Mouse (Mus musculus): ENCODE data around the gene Fmnl2.

Gene Fmnl2

DNA sequence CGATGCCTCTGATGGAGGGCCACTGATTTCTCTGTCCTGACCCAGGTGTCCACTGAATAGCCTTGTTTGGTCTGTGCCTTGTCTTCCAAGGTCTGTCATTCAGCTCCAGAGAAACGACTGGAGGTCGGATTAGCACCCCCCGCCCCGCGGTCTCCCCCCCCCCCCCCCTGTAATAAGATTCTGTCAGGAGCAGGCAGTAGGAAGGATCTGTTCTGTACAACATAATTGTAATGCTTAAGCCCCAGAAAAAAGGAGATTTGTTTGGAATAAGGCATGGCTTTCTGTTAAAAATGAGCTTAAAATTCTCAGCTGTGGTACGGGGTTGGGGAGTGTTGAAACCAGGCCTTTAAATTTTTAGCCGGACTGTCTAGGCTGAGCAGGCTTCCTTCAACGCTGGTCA lies 181.1 kb downstream of the Fmnl2 start:
- no peak for DNase-seq (ENCODE audit: extremely low spot score)

DNA sequence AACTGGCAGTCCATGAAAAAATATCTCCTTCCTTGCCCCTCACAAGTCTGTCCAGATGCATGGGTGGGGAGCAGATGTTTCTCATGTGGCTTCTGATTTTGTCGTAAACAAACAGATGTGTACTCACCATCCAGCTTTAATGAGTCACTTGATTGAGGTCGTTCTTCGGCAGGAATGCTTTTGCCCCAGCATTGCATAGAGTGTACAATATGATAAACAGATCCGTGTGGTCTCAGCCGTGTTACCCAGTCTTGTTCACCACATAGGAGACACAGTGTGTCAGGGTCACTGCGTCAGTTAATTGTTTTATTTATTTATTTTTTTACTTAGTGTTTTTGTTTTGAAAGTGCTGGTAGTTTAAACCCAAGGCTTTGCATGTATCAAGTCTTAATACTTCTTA lies 189.4 kb downstream of the Fmnl2 start:
- no peak for DNase-seq (ENCODE audit: extremely low spot score)

DNA sequence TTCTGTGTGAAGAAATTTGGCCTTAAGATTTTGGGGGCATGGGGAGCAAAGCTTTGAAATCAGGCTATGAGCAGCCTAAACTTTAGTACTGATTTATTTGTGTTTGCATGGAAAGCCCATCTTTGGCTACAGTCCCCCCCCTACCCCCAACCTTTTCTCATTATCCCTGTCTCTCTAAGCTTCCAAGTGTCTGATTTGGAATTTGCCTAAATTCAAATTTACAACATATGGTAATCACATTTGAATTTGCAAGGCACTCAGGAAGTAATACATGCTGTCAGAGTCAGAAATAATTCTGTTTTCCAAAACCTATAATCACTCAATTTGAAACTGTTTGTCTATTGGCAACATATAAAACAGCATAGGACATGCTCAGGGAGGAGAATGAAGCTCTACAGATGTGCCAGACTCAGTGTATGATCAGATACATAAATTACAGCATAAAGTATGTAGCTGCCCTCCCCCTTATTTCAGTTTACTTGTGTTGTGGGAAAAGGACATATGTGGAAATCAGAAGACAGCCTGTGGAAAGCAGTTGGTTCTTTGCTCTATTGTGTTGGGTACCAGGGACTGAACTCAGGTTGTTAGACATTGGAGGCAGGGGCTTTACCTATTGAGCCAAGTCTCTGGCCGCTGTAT lies 190.2 kb downstream of the Fmnl2 start:
- DNase-seq (ENCODE audit: extremely low spot score): no peak

DNA sequence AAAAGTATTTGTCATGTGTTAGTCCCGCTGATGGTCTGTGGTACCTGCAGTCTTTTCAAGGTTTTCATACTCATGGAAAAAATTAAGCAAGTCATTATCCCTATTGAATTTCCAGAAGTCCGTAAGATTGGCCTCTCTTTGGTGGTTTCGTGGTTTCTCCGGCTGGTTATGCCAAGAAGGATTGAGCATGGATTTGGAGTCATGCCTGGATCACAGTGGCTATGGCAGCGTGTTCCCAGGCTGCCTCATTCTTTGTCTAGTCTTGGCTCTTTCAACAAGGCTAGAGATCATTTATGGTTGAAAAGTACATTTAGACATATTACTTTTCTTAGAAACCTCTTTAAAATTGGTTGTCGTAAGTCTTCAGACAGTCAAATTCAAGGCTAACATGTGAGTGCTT lies 192.7 kb downstream of the Fmnl2 start:
- DNase-seq (ENCODE audit: extremely low spot score): no peak

DNA sequence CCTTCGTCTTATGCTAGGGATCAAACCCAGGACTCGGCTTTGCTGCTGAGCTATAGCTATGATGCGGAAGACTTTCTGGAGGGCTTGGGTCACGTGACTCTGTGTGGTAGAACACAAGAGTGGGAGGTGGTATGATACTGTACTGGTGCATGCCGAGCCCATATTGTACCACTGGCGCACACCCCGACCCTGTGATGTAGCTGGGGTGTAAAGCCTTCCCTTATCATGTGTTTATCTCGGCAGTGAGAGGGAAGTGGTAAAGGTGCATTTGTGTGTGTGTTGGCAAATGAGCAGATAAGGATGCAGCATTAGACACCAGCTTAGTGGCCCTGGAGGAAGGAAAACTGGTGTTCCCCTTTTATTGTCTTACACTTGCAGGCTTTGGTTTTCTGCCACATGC lies 193.8 kb downstream of the Fmnl2 start:
- DNase-seq (ENCODE audit: extremely low spot score): no peak

DNA sequence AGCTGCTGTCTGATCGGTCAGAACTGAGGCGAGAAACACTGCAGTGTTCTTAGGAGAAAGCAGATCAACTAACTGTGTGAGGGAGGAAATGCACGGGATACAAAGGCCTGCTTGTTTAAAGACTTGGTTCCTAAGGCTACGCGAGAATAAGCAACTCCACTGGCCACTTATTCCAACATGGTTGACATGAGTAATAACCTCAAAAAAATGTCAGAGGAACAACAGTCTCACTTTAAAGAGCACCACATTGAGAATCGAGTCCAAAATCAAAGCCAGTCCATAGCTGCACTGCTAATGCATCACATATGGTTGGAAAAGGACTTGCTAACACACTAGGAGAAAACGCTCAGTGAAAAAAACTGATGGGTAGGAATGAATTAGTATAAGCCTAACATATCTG lies 196.1 kb downstream of the Fmnl2 start:
- DNase-seq (ENCODE audit: extremely low spot score): no peak

DNA sequence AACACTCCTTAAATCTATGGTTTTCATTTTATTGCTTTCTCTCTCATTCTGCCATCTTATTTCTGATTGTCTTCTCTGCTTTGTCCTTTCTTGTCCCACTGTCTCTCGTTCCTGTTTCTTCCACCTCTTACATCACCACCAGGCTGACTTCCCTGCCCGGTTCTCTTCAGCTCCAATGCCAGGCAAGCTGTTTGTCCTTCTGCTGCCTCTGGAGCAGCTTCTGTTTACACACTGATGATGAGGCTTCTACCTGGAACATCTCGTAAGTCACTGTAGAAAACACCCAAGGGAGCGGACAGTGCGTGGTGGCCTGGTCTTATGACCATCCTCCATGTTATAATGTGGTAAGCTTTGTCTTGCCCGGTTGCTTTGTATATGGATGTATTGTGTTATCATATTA lies 198.9 kb downstream of the Fmnl2 start:
- DNase-seq (ENCODE audit: extremely low spot score): no peak

DNA sequence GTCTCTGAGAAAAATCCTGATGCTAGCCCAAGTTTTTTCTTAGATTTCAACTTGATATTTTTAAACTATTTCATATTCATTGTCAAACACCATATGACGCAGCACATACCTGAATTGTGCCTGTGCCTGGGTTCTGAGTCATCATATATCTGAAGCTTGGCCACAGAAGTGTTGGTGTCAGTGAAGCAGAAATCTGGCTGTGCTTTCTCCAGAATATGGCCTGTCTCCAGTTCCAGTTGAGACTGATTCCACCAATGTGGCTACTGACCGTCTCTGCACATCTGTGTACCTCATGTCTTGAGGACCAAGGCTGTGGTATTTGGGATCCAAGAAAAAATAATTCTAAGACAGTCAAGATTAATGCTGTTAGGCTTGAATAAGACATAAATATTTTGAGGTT lies 199.6 kb downstream of the Fmnl2 start:
- no peak for DNase-seq (ENCODE audit: extremely low spot score)

DNA sequence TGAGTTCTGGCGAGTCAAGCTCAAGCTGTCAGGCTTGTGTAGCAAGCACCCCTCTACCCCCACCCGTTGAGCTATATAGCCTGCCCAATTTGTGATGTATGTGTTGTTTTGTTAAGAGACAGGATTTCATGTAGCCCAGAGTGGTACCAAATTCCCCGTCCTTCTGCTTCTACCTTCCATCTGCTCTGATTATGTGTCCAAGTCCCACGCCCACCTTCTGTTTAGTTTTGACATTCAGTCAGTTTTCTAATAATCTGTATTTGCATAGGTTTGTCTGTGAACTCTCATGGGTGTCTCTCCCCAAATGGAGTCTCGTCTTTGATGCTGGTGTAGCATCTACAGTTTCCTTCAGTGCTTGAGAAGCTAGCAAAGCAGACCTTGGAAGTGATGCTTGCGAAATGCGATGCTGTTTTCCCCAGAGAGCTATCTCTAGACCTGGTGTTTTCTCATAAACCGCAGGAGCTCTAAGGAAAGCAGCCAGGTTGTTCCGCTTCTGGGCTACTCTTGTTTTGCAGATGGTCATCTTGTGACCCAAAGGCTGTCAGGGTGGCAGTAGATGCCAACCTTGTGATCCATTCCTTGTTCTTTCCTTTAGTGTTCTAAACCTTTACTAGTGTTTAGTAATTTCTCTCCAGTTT lies 203.8 kb downstream of the Fmnl2 start:
- DNase-seq (ENCODE audit: extremely low spot score): no peak

DNA sequence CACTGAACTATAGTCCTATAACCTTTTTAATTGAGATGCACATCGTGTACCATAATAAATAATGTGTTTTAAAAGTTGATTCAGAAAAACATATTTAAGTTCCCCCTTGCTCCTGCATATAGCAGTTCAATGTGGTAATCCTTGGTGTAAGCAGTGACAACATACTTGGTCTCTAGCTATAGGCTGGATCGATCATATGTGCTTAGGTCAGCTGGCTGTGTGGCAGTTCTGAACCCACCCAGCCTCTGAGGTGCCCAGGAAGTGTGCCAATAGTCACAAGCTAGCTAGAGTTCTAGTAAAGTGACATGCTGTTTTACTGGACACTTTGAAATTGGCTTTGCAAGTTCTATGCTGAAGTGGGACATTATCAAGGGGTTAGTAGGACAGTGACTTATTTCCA lies 209.3 kb downstream of the Fmnl2 start:
- no peak for DNase-seq (ENCODE audit: extremely low spot score)

DNA sequence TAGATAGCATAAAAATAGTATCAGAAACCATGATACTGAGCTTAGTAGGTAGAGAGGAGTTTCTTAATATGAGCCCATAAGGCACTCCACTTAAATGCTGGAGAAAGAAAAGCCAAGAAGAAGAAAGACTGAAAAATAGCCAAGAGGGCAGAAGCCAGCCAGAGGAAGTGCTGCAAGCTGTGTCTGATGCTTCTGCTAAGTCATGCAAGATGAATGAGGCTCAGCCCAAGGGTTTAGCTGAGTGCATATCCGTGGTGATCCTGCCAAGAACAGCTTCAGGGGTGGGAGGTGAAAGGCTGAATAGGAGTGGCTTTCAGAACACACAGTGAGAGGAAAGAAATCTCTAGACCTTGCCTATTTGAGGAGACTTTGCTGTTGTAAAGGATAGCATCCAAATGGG lies 212.9 kb downstream of the Fmnl2 start:
- no peak for DNase-seq (ENCODE audit: extremely low spot score)

DNA sequence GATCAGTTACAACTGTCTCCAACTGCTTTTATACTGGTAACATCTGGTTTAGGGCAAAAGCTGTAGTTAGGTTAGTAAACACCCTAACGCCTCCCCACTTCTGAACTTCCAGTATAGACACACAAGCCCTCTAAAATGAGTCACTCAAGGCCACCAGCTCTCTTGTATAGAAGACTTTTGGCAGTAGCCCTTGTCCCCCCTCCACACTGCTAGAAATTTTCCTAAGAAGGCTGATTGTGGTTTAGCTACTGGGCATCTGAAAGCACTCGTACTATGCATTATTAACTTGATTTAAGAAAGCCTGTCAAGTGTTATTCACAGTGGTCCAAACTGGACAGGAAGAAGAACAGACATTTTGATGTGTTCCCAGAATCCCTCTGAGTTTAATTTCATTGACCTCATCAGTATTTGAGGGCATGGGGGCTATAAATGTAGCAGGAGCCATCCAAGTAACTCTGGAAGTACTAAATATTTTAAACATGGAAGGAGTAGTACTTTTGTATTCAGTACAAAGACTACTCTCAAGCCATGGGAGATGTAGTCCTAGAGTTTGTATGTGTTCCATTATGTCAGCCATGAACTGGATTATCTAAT lies 222.1 kb downstream of the Fmnl2 start:
- no peak for DNase-seq (ENCODE audit: extremely low spot score)

DNA sequence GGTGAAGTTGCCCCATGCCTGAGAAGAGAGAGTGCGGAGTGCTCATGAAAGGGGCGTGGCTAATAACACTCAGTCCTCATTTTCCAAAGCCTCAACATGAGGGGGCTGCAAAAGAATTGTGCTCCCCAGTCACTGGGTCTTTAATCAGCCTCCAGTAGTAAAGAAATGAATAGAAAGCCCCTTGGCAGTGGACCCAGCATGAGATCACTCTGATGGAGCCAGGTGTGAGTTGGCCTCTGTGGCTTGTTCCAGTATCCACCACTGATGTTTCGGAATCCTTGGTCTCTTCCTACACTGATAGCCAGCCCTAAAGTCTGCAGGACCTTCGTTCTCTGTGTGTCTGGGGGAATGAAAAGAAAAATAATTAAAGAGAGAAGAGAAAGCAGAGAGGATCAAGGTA lies 224.4 kb downstream of the Fmnl2 start:
- no peak for DNase-seq (ENCODE audit: extremely low spot score)

DNA sequence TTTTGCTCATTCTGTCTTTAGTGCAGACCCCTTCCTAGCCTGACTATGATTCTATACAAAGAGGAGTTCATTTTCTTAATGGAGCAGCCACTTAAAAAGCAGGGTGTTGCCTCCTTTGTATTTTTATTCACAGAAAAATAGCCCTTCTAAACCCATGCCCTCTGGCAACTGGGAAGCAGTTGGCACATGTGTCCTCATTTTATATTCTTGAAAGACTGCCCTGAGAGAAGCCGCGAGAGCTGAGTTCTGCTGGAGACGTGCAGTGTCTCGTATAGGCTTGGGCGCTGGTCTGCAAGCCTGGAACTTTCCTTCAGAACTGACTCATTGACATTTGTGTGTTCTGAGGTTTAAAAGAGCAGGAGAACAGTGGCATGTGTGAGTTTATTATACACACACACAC lies 224.8 kb downstream of the Fmnl2 start:
- no peak for DNase-seq (ENCODE audit: extremely low spot score)

DNA sequence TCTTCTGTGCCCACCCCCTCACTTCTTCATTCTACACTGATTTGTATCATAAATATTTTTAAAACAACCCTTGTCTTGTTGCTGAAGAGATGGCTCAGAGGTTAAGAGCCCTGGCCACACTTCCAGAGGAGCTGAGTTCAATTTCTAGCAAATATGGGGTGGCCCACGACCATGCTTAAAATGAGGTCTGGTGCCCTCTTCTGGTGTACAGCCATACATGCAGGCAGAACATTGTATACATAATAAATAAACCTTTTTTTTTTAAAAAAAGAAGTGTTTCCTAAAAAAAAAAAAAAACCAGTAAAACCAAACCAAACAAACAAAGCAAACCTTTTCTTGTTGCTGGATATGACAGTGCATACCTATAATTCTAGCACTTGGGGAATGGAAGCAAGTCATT lies 225.6 kb downstream of the Fmnl2 start:
- peak; percentile 10 for DNase-seq (ENCODE audit: extremely low spot score)

DNA sequence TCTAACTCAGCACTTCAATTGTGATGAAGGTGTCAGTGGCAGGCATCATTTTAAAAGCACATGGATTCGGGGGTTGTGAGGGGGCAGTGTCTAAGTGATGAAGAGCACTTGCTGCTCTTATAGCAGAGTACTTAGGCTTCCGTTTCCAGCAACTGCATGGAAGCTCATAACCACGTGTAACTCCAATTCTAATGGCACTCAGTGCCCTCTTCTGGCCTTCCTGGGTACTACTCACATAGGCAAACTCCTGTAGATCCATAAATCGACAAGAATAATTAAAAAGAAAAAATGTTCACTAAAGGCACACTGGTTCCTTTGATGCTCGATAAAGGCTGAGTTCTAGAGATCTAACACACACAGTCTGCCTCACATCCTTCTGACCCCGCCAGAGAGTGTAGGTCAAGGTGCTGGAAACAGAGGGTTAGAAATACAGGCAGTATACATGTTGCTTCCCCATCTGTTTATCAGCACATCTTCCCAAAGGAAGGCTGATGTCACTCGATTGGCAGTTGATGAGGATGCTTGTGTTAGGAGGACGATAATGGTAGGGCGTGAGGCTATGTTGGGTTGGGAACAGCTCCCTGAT lies 228.1 kb downstream of the Fmnl2 start:
- peak; percentile 39 for DNase-seq (ENCODE audit: extremely low spot score)

DNA sequence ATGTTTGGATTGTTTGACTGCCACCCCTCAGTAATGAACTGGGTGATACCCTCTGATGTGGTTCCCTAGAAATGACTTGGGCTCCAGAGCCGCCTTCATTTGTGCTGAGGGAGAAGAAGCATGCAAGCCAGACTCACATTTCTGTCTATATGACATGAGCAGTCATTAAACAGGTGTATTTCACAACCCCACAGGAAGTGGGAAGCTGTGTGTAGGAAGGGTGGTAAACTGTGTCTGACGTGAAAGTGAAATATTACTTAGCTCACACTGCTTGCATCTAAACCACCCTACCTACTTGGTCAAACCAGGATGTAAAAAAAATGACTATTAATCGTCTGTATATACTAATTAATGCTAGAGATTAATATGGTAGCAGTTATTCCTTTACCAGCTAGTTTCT lies 231.1 kb downstream of the Fmnl2 start:
- DNase-seq (ENCODE audit: extremely low spot score): no peak

DNA sequence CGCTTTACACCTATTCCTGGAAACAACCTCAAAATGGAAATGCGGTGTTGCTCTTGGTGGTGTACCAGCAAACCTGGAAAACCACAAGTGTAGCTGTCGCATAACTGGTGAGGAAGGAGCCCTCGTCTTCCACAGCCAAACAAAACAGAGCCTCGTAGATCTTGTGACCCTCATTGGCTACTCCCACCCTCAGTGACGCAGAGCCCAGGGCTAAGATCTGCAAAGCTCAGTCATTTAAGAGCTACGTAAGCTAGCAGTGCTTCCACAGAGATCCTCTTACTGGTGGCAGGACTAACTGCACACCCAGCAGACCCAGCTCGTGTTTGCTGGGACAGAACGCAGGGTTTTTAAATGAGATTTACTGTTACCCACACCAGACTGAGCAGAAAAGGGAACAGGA lies 237.4 kb downstream of the Fmnl2 start:
- DNase-seq (ENCODE audit: extremely low spot score): no peak

DNA sequence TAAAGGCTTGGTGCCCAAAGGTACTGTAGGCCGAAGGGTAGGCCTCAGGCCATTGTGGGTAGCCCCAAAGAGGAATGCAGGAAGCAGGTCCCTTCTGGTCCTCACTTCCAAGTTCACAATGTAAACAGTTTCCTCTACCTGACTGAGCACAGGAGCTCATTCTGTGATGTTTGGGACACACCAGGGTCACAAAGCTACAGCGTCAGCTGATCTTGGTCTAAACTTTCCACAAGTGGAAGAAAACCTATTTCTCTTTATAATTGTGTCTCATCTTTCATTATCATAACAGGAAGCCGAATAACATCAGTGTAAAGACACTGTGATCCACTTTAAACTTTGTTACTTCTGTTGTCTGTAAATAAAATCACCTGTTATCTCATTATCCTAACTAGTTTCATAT lies 237.8 kb downstream of the Fmnl2 start:
- DNase-seq (ENCODE audit: extremely low spot score): no peak

DNA sequence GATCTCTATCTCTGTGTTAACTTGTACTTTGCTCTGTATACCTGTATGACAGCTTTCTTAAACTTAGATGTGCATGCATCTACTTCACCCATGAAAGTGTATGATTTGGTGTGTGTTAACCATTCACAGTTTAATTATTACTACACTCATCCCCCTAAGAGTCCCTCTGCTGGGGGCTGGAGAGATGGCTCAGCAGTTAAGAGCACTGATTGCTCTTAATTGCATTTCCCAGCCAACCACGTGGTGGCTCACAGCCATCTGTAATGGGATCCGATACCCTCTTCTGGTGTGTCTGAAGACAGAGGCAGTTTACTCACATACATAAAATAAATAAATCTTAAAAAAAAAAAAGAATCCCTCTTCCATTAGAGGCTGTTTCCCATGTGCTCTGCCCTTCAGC lies 242.4 kb downstream of the Fmnl2 start:
- no peak for DNase-seq (ENCODE audit: extremely low spot score)

DNA sequence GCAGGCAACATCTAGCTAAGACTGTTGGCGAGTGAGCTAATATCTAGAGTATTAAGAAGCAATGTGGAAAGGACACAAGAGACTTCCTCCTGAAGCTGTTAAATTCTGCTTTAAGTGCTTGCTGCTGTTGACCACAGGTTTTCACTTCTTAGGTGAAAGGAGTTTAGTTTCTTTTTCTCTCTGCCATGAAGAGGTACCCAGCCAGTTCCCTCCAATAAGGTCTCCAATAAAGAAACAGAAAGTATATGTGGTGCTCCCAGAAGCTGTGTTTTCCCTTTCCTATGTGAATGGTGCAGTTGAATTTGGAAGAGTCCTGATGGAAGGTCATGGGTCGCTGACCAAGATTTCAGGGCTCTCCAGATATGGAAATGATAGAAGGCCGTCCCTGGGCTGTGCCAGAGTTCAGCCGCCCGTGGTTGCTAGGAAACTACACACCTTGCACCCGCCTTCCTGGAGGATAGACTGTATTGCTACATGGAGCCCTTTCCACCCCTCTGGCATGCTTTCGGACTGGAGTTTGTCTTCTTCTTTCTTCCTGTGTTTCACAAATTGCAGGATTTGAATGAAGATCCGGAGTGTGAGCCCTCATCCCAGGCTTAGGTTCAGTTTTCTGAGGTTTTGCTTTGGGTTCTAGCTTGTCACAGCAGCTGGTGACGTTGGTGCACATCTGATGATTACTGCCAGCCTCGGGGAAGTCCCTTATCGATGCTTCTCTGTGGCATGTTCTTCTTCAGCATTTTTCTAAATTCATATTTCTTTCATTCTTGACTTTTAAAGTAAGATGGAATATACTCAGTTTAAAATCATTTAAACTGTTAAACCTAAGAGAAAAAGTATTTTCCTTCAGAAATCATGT lies 244.5 kb downstream of the Fmnl2 start:
- DNase-seq (ENCODE audit: extremely low spot score): no peak

DNA sequence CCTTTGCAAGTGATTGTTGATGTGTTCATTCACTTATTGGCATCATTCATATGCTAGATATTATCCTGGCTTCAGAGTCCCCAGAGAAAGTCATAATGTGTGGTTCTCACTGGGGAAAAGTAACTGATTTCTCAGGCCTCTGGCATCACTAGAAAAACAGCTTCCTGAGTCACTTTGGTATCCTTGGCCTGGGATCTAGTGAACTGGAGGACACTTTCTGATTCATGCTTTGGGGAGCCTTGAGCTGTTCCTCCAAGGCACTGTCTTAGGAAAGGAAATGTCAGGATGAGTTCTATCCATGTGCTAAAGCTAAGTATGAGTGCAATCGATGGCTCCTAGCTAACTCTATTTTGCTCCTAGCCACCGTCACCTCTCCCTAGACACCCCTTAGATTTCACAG lies 245.2 kb downstream of the Fmnl2 start:
- no peak for DNase-seq (ENCODE audit: extremely low spot score)
